Mouse (Mus musculus) v-Abl transformed pro-B cells (cell line): ENCODE results near the gene Gm45021.

Source experiments
- in situ Hi-C, 2 experiments: fragments of 400-800 bp; cut with MboI; formaldehyde crosslinking; loops; one replicate each; pipeline ENCODE4 v1.15.1; 2025; ENCODE audit not compliant: unreplicated experiment in 2 of 2

Gene Gm45021

GRCm38 (mm10) chr6:48569065-48569807 lies 20.2 kb upstream of the Gm45021 start:
- in situ Hi-C loops = no loop called here

GRCm38 (mm10) chr6:48572014-48572413 lies 17.4 kb upstream of the Gm45021 start:
- in situ Hi-C loops = no loop called here

GRCm38 (mm10) chr6:48572572-48573061 lies 16.8 kb upstream of the Gm45021 start, which contains the start of gene Rarres2:
Rarres2 (minus strand) TSS chr6:48572789.
- in situ Hi-C loops = no loop called here

GRCm38 (mm10) chr6:48573280-48573679 lies 16.1 kb upstream of the Gm45021 start:
- in situ Hi-C loops = no loop called here

GRCm38 (mm10) chr6:48573981-48574380 lies 15.4 kb upstream of the Gm45021 start:
- in situ Hi-C loops = no loop called here

- in situ Hi-C loops = no loop called here
Observed at GRCm38 (mm10) chr6:48578736-48579135, 10.7 kb upstream of the Gm45021 start.

GRCm38 (mm10) chr6:48579215-48579648 lies 10.2 kb upstream of the Gm45021 start:
- in situ Hi-C loops = no loop called here

GRCm38 (mm10) chr6:48581257-48581656 lies 8.2 kb upstream of the Gm45021 start:
- in situ Hi-C loops = loop anchor here (5.0 kb wide), 1 partner anchor 61 kb away; no protein-coding TSS in a partner anchor

- in situ Hi-C loops = loop anchor here (5.0 kb wide), 1 partner anchor 60 kb away; no protein-coding TSS in a partner anchor
Observed at GRCm38 (mm10) chr6:48582037-48582436, 7.4 kb upstream of the Gm45021 start.

- in situ Hi-C loops = no loop called here
Observed at GRCm38 (mm10) chr6:48591221-48591845, 1.9 kb downstream of the Gm45021 start.

- in situ Hi-C loops = no loop called here
Observed at GRCm38 (mm10) chr6:48591871-48592270, 2.5 kb downstream of the Gm45021 start.

GRCm38 (mm10) chr6:48593158-48594042 lies 4.0 kb downstream of the Gm45021 start, which contains the start of the genes Repin1 and Gm44965:
Repin1 (plus strand) TSS chr6:48593883.
Gm44965 (plus strand) TSS chr6:48593941.
- in situ Hi-C loops = no loop called here

GRCm38 (mm10) chr6:48594043-48594738 lies 4.8 kb downstream of the Gm45021 start:
- in situ Hi-C loops = no loop called here

GRCm38 (mm10) chr6:48595278-48595677 lies 5.9 kb downstream of the Gm45021 start:
- in situ Hi-C loops = no loop called here

- in situ Hi-C loops = no loop called here
Observed at GRCm38 (mm10) chr6:48596545-48597232, 7.3 kb downstream of the Gm45021 start.

GRCm38 (mm10) chr6:48597233-48597625 lies 7.8 kb downstream of the Gm45021 start:
- in situ Hi-C loops = no loop called here

GRCm38 (mm10) chr6:48600594-48600993 lies 11.2 kb downstream of the Gm45021 start:
- in situ Hi-C loops = no loop called here

- in situ Hi-C loops = no loop called here
Observed at GRCm38 (mm10) chr6:48601271-48602079, 12.1 kb downstream of the Gm45021 start, which contains the start of gene Zfp775. Zfp775 (plus strand) TSS chr6:48602063.
